Mouse (Mus musculus): ENCODE data around the gene Maml2.

DNA sequence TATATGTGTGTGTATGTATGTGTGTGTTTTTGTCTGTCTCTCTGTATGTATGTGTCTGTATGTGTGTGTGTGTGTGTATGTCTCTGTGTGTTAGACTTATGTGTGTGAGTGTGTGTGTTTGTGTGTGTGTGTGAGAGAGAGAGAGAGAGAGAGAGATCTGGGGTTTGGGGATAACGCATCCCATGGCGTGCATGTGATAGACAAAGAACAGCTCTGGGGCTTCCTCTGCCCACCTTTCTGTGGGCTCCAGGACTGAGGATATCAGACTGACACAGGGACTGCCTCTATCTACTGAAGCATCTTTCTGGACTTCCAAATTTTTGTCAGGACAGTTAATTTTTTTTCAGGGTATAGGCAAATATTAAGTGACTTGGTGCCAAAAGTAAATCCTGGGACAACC lies 242.5 kb downstream of the Maml2 start:
- TF ChIP-seq POLR2A (IDR thresholded peaks at IDR 0.05; ENCODE audit: borderline replicate concordance, insufficient read depth, low read length) (no peak), CTCF (IDR thresholded peaks at IDR 0.05; ENCODE audit: borderline replicate concordance, insufficient read depth, low read depth, low read length) (no peak)
